Mouse (Mus musculus): ENCODE measurements around the gene Zfp831. TPM values are rescaled to one million over a fixed set of nuclear protein-coding genes. Genes with fewer than 3 reads are reported as not detected.

The Zfp831 gene
- polyA plus RNA-seq, 1 experiment from 2014 or later: not detected

DNA sequence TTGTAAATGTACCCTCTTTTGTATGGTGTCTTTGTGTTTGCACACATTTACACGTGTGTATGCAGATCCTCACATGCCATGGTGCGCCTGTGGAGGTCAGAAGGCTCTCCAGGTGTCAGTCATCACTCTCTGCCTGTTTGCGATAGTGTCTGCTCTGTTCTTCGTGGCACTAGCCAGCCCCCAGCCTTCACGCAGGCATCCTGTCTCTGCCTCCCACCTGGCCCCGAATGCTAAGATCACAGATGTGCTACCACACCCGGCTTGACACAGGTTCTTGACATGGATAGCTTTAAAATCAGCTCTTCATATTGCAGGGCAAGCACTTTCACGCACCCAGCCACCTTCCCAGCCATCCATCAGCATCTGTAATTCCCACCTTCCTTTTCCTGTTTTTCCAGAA, 16.3 kb upstream of the Zfp831 start:
- Histone ChIP-seq H3K4me2 (ENCODE audit: low read depth) (no peak overlapping the region), H3K27ac (ENCODE audit: low read depth, low read length) (no peak overlapping the region), H3K27me3 (ENCODE audit: control insufficient read depth, insufficient read depth, low read length) (no peaks in the 10 kb centered on the region), H3K4me1 (ENCODE audit: control insufficient read depth, insufficient read depth, low read length) (no peaks in the 10 kb centered on the region), H3K9ac (ENCODE audit: low read length) (no peak overlapping the region), H3K9me3 (ENCODE audit: control insufficient read depth, low read length) (no peaks in the 10 kb centered on the region), H3K36me3 (ENCODE audit: control insufficient read depth, insufficient read depth, low read length) (no peaks in the 10 kb centered on the region), H3K4me3 (ENCODE audit: low read depth, low read length) (no peak overlapping the region)
- 81% methylated on average over 8 of the region's 8 CpGs for WGBS
- ATAC-seq (ENCODE audit: insufficient read depth, low FRiP score, low TSS enrichment): no peak
- DNase-seq (ENCODE audit: low spot score): no peak

DNA sequence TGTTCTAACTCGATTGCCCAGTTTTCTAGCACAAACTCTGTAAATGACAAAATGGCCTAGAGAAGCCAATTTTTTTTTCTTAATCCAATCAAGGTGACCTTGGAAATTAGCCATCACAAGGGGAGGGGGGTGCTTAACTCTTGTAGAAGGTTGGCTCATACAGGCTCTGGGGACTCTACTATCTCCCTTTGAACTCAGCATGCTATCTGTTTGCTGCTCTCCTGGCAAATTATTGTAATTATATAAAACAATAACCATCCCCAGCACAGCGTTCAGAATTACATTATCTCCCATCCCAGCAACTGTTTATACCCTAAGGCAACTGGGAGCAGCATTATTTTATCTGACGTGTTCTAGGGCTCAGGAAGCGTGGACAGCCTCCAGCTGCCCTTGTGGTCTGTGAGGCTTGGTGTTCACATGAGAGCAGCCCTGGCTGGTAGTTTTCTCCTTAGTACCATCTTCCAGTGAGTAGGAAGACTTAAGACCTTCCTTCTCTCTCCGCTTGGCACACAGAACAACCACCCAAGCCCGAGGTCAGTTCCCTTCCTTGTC, 14.0 kb upstream of the Zfp831 start:
- H3K36me3 ChIP-seq (ENCODE audit: control insufficient read depth, insufficient read depth, low read length): no peaks in the 10 kb centered on the region
- H3K4me3 ChIP-seq (ENCODE audit: low read depth, low read length): no peak overlapping the region
- no peaks in the 10 kb centered on the region for H3K4me1 ChIP-seq (ENCODE audit: control insufficient read depth, insufficient read depth, low read length)
- DNase-seq (ENCODE audit: low spot score) (no peak), ATAC-seq (ENCODE audit: insufficient read depth, low FRiP score, low TSS enrichment) (no peak)
- H3K27ac ChIP-seq (ENCODE audit: low read depth, low read length): no peak overlapping the region
- H3K4me2 ChIP-seq (ENCODE audit: low read depth): no peak overlapping the region
- H3K9ac ChIP-seq (ENCODE audit: low read length): no peak overlapping the region
- H3K9me3 ChIP-seq (ENCODE audit: control insufficient read depth, low read length): no peaks in the 10 kb centered on the region
- 83% methylated on average over 6 of the region's 6 CpGs for WGBS
- no peaks in the 10 kb centered on the region for H3K27me3 ChIP-seq (ENCODE audit: control insufficient read depth, insufficient read depth, low read length)

DNA sequence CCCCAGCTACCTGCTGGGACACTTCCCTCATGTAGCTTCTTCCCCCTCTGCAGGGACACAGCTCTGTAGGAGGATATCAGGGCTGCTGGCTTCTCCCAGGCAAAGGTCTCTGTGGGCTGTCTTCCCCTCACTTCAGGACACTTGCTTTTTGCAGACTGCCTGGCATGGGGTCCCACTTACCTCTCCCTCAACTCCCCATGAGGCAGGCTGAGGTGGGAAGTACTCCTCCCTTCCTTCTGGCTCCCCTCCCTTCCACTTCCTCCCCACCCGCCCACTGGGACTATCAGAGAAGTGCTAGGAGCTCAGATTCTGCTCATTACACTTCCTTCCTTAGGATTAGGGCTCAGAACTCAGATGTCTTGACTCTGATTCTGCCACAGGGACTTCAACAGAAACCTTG, 6.6 kb upstream of the Zfp831 start:
- H3K27me3 ChIP-seq (ENCODE audit: control insufficient read depth, insufficient read depth, low read length): no peaks in the 10 kb centered on the region
- H3K36me3 ChIP-seq (ENCODE audit: control insufficient read depth, insufficient read depth, low read length): no peaks in the 10 kb centered on the region
- H3K4me1 ChIP-seq (ENCODE audit: control insufficient read depth, insufficient read depth, low read length): no peaks in the 10 kb centered on the region
- DNase-seq (ENCODE audit: low spot score) (no peak), ATAC-seq (ENCODE audit: insufficient read depth, low FRiP score, low TSS enrichment) (no peak)
- H3K4me3 ChIP-seq (ENCODE audit: low read depth, low read length): no peak overlapping the region
- no peaks in the 10 kb centered on the region for H3K9me3 ChIP-seq (ENCODE audit: control insufficient read depth, low read length)
- 43% methylated on average over 1 of the region's 1 CpGs for WGBS
- H3K9ac ChIP-seq (ENCODE audit: low read length): no peak overlapping the region
- no peak overlapping the region for H3K27ac ChIP-seq (ENCODE audit: low read depth, low read length)
- H3K4me2 ChIP-seq (ENCODE audit: low read depth): no peak overlapping the region

DNA sequence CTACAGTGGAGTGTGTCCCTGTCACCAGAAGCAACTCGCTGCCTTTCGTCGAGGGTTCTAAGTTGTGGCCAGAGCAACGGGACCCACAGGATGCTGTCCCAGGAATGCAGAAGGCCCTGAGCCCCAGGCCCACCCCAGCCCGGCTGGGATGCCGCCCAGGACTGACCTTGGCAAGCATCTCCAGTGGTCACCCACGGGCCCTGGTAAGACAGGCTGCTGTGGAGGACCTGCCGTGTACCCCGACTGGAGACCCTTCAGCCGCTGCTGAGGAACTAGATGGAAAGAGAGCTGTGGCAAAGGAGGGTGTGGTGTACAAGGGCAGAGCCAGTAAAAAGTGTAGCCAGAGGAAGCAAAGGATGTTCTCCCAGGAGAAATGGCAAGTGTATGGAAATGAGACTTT, 1.6 kb downstream of the Zfp831 start:
- Histone ChIP-seq H3K27me3 (ENCODE audit: control insufficient read depth, insufficient read depth, low read length) (no peaks in the 10 kb centered on the region), H3K4me2 (ENCODE audit: low read depth) (no peak overlapping the region), H3K27ac (ENCODE audit: low read depth, low read length) (no peak overlapping the region), H3K4me1 (ENCODE audit: control insufficient read depth, insufficient read depth, low read length) (no peaks in the 10 kb centered on the region), H3K9me3 (ENCODE audit: control insufficient read depth, low read length) (no peaks in the 10 kb centered on the region), H3K4me3 (ENCODE audit: low read depth, low read length) (no peak overlapping the region), H3K36me3 (ENCODE audit: control insufficient read depth, insufficient read depth, low read length) (no peaks in the 10 kb centered on the region), H3K9ac (ENCODE audit: low read length) (no peak overlapping the region)
- ATAC-seq (ENCODE audit: insufficient read depth, low FRiP score, low TSS enrichment) (no peak), DNase-seq (ENCODE audit: low spot score) (no peak)
- 91% methylated on average over 10 of the region's 10 CpGs for WGBS

DNA sequence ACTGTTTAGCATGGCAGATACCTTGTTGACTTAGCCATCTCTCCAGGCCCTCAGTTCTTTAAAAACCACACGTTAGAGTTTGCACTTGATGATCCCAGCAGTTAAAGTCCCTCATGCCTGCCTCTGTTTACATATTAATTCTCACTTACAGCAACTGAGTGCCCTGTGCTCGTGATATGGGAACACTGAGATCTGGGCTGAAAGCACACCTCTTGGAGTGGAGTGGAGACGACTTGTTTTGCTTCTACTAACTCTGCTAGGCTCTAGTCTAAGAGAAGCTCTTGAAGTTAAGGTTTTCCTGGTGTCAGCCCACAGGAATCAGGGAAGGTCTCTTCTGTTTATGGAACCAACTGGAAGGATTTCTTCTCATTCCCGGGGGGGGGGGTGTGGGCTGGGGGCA, 9.5 kb downstream of the Zfp831 start:
- Histone ChIP-seq H3K27me3 (ENCODE audit: control insufficient read depth, insufficient read depth, low read length) (no peaks in the 10 kb centered on the region), H3K36me3 (ENCODE audit: control insufficient read depth, insufficient read depth, low read length) (no peaks in the 10 kb centered on the region), H3K4me3 (ENCODE audit: low read depth, low read length) (no peak overlapping the region), H3K9me3 (ENCODE audit: control insufficient read depth, low read length) (no peaks in the 10 kb centered on the region), H3K27ac (ENCODE audit: low read depth, low read length) (no peak overlapping the region), H3K4me1 (ENCODE audit: control insufficient read depth, insufficient read depth, low read length) (no peaks in the 10 kb centered on the region), H3K4me2 (ENCODE audit: low read depth) (no peak overlapping the region), H3K9ac (ENCODE audit: low read length) (no peak overlapping the region)
- WGBS: 72% methylated on average over 4 of the region's 4 CpGs
- ATAC-seq (ENCODE audit: insufficient read depth, low FRiP score, low TSS enrichment) (no peak), DNase-seq (ENCODE audit: low spot score) (no peak)

DNA sequence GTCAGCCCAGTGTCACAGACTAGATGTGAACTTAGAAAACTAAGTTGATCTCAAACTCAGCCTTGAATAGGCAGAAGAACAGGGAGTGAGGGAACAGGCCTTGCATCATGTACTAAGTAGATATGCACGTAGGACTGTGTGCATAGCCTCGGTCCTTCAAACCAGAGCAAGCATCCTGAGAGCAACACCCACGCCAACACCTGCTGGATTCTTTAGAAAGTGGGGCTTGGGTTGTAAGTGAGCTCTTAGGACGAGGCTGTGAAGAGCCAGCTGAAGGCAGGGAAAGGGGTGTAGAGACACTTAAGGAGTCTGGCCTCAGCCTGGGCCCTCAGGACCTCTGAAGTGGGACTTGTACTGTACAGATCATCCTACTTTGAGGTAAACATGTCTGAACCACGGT, 12.0 kb downstream of the Zfp831 start:
- no peak overlapping the region for H3K27ac ChIP-seq (ENCODE audit: low read depth, low read length)
- H3K36me3 ChIP-seq (ENCODE audit: control insufficient read depth, insufficient read depth, low read length): no peaks in the 10 kb centered on the region
- no peak overlapping the region for H3K4me2 ChIP-seq (ENCODE audit: low read depth)
- H3K4me1 ChIP-seq (ENCODE audit: control insufficient read depth, insufficient read depth, low read length): no peaks in the 10 kb centered on the region
- no peak overlapping the region for H3K4me3 ChIP-seq (ENCODE audit: low read depth, low read length)
- DNase-seq (ENCODE audit: low spot score): no peak
- no peaks in the 10 kb centered on the region for H3K27me3 ChIP-seq (ENCODE audit: control insufficient read depth, insufficient read depth, low read length)
- no peaks in the 10 kb centered on the region for H3K9me3 ChIP-seq (ENCODE audit: control insufficient read depth, low read length)
- no peak overlapping the region for H3K9ac ChIP-seq (ENCODE audit: low read length)
- ATAC-seq (ENCODE audit: insufficient read depth, low FRiP score, low TSS enrichment): no peak
- 82% methylated on average over 5 of the region's 5 CpGs for WGBS

DNA sequence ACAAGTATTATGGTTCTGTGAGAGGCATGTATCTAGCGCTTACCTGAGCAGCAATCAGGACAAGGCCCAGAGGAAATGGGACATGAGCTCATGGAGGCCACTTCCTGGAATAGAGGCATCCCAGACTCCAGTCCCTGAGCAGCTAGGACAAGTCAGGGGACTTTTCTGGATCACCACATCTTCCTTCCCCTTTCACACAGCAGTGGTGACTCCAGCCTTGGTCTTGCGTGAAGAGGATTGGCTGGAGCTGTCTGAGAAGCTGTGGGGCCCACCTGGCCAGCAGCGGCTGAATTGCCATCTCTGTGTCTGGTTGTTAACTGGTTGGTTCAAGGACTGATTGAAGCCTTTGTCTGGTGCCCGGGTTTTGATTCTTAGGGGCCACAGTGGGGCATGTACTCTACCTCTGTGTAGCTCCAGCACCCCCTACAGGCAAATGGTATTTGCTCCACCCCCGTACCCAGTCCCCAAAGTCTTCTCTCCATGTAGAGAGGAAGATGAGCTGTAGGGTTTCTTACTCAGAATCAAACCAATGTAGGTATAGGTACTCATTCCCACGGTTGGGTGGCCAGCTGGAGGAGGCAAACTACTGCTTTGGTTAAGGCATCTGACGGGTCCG, 15.0 kb downstream of the Zfp831 start:
- Histone ChIP-seq H3K9ac (ENCODE audit: low read length) (no peak overlapping the region), H3K9me3 (ENCODE audit: control insufficient read depth, low read length) (no peaks in the 10 kb centered on the region), H3K4me2 (ENCODE audit: low read depth) (no peak overlapping the region), H3K27me3 (ENCODE audit: control insufficient read depth, insufficient read depth, low read length) (no peaks in the 10 kb centered on the region), H3K27ac (ENCODE audit: low read depth, low read length) (no peak overlapping the region), H3K4me1 (ENCODE audit: control insufficient read depth, insufficient read depth, low read length) (no peaks in the 10 kb centered on the region), H3K4me3 (ENCODE audit: low read depth, low read length) (no peak overlapping the region), H3K36me3 (ENCODE audit: control insufficient read depth, insufficient read depth, low read length) (no peaks in the 10 kb centered on the region)
- ATAC-seq (ENCODE audit: insufficient read depth, low FRiP score, low TSS enrichment) (no peak), DNase-seq (ENCODE audit: low spot score) (no peak)
- 79% methylated on average over 8 of the region's 8 CpGs for WGBS

DNA sequence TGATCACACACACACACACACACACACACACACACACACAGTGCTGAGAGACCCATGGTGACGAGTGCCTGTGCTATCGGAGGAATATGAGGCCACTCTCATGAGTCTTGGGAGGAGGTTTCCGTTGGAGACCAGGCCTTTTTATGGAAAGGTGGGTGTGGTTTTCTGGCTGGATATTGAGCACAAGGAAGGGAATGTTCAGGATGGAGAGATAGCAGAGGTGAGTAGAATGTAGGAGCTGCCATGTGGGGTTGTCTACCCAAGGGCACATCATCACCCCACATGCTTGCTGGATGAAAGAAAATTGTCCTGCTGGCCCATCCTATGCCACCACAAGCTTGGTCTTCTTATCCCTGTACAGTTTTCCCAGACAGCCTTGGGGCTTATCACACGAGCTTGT, 16.5 kb downstream of the Zfp831 start:
- H3K4me1 ChIP-seq (ENCODE audit: control insufficient read depth, insufficient read depth, low read length): no peaks in the 10 kb centered on the region
- no peaks in the 10 kb centered on the region for H3K36me3 ChIP-seq (ENCODE audit: control insufficient read depth, insufficient read depth, low read length)
- WGBS: 92% methylated on average over 4 of the region's 4 CpGs
- no peak overlapping the region for H3K27ac ChIP-seq (ENCODE audit: low read depth, low read length)
- no peaks in the 10 kb centered on the region for H3K9me3 ChIP-seq (ENCODE audit: control insufficient read depth, low read length)
- DNase-seq (ENCODE audit: low spot score) (no peak), ATAC-seq (ENCODE audit: insufficient read depth, low FRiP score, low TSS enrichment) (no peak)
- no peaks in the 10 kb centered on the region for H3K27me3 ChIP-seq (ENCODE audit: control insufficient read depth, insufficient read depth, low read length)
- no peak overlapping the region for H3K4me2 ChIP-seq (ENCODE audit: low read depth)
- H3K4me3 ChIP-seq (ENCODE audit: low read depth, low read length): no peak overlapping the region
- H3K9ac ChIP-seq (ENCODE audit: low read length): no peak overlapping the region

DNA sequence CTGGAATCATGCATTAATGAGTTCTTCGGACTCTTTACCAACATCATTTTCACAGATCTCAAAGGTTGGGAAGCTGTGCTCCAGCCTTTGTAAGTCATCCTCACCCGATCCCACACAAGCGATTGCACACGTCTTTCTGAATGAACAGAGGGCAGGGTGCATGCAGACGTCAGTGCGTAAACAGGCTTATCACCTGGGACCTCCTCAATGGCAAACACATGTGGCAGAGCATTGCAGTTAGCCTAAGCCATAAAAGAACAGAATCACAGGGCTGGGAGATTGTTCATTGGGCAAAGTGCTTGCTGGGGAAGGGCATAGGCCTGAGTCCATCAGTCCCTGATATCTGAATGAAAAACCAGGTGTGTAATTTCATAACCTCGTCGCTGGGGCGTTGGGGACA, 17.0 kb downstream of the Zfp831 start:
- ATAC-seq (ENCODE audit: insufficient read depth, low FRiP score, low TSS enrichment) (no peak), DNase-seq (ENCODE audit: low spot score) (no peak)
- H3K4me3 ChIP-seq (ENCODE audit: low read depth, low read length): no peak overlapping the region
- H3K36me3 ChIP-seq (ENCODE audit: control insufficient read depth, insufficient read depth, low read length): no peaks in the 10 kb centered on the region
- H3K27me3 ChIP-seq (ENCODE audit: control insufficient read depth, insufficient read depth, low read length): no peaks in the 10 kb centered on the region
- H3K9ac ChIP-seq (ENCODE audit: low read length): no peak overlapping the region
- no peak overlapping the region for H3K4me2 ChIP-seq (ENCODE audit: low read depth)
- no peaks in the 10 kb centered on the region for H3K9me3 ChIP-seq (ENCODE audit: control insufficient read depth, low read length)
- WGBS: 80% methylated on average over 9 of the region's 9 CpGs
- H3K4me1 ChIP-seq (ENCODE audit: control insufficient read depth, insufficient read depth, low read length): no peaks in the 10 kb centered on the region
- no peak overlapping the region for H3K27ac ChIP-seq (ENCODE audit: low read depth, low read length)

Data from neural tube, embryonic 11.5 days (tissue).